Mouse (Mus musculus) embryonic facial prominence, embryonic 11.5 days (tissue): Measurements from ENCODE around the gene Dennd4b. TPM values are rescaled to one million over a fixed set of nuclear protein-coding genes. Genes with fewer than 3 reads are reported as not detected.

Source experiments
- ATAC-seq: fragments of 200-750 bp; cut with Nextera tagmentation; replicated peaks from 2 replicates; pipeline ENCODE4 v1.8.0; 2017; ENCODE audit warnings: low read depth; ENCODE audit not compliant: insufficient number of reproducible peaks, low FRiP score, low TSS enrichment
- DNase-seq: peaks from one replicate; pipeline ENCODE4 v3.0.0-alpha.2; 2015; ENCODE audit warnings: low spot score
- H3K27ac ChIP-seq: fragments of 300-500 bp; sonication (generic); replicated peaks from 2 replicates; pipeline ENCODE4 v1.5.1; 2014; ENCODE audit warnings: mild to moderate bottlenecking, low read depth, low read length, control low read depth
- H3K27me3 ChIP-seq: fragments of 300-500 bp; sonication (generic); 2 replicates; pipeline ENCODE4 v1.6.1; 2014; ENCODE audit warnings: mild to moderate bottlenecking, low read length, moderate library complexity, mixed read lengths; ENCODE audit not compliant: control insufficient read depth, insufficient read depth
- H3K36me3 ChIP-seq: fragments of 300-500 bp; sonication (generic); replicated peaks from 2 replicates; pipeline ENCODE4 v1.6.1; 2014; ENCODE audit warnings: low read depth, mild to moderate bottlenecking, low read length, moderate library complexity, mixed read lengths; ENCODE audit not compliant: control insufficient read depth, insufficient read depth
- H3K4me1 ChIP-seq: fragments of 300-500 bp; sonication (generic); 2 replicates; pipeline ENCODE4 v1.6.1; 2014; ENCODE audit warnings: low read length, mixed read lengths; ENCODE audit not compliant: control insufficient read depth, insufficient read depth
- H3K4me2 ChIP-seq: fragments of 300-500 bp; sonication (generic); 2 replicates; pipeline ENCODE4 v1.6.1; 2014; ENCODE audit warnings: low read depth, mild to moderate bottlenecking, control low read depth, low read length, moderate library complexity
- H3K4me3 ChIP-seq: fragments of 300-500 bp; sonication (generic); 2 replicates; pipeline ENCODE4 v1.5.1; 2014; ENCODE audit warnings: low read depth, low read length, control low read depth
- H3K9ac ChIP-seq: fragments of 300-500 bp; sonication (generic); replicated peaks from 2 replicates; pipeline ENCODE4 v1.6.1; 2014; ENCODE audit warnings: mild to moderate bottlenecking, control low read depth, low read length
- H3K9me3 ChIP-seq: fragments of 300-500 bp; sonication (generic); replicated peaks from 2 replicates; pipeline ENCODE4 v1.6.1; 2016; ENCODE audit warnings: mild to moderate bottlenecking, low read length, inconsistent platforms, mixed read lengths; ENCODE audit not compliant: control insufficient read depth
- WGBS: fragments of 180-500 bp; shearing (Covaris S2); extraction: QIAGEN DNeasy Blood & Tissue Kit; methylation state at CpG from one replicate; pipeline ENCODE4 v1.1.7; 2014; 5-methylcytosine and 5-hydroxymethylcytosine counted together
- polyA plus RNA-seq: library from polyadenylated mRNA; unstranded; fragments of >200 nt; fragmentation: Nextera tagmentation; extraction: Ambion mirVana; gene quantifications from 2 replicates; pipeline ENCODE4 v1.2.1, GENCODE M21; 2014

Gene Dennd4b
- polyA plus RNA-seq, 1 experiment from 2014 or later: 2.6 TPM

- H3K4me1 ChIP-seq: peaks cover 5% of the 10 kb centered on the region; the same call in 1 of the 2 replicates
- peak within 1 kb of the TSS; percentile 78 for H3K4me3 ChIP-seq
- WGBS: 2% methylated on average over 40 of the region's 40 CpGs
- H3K27ac ChIP-seq: 0 out of 2 replicates have a peak within 1 kb of the TSS, but pooled peaks have one; percentile 8
- peak within 1 kb of the TSS; percentile 84 for H3K4me2 ChIP-seq
- no peaks in the 10 kb centered on the region for H3K27me3 ChIP-seq
- H3K9ac ChIP-seq: peak within 1 kb of the TSS; percentile 84
- no peaks in the 10 kb centered on the region for H3K9me3 ChIP-seq
- peak; percentile 97 for ATAC-seq
- H3K36me3 ChIP-seq: no peaks in the 10 kb centered on the region
- DNase-seq: peak; percentile 98
Observed at GRCm38 (mm10) chr3:90253653-90254418, 11.1 kb upstream of the Dennd4b start, which contains the start of gene Crtc2. Gene Crtc2 (plus strand): TSS chr3:90254163.

- DNase-seq: peak; percentile 54
- peak; percentile 60 for ATAC-seq
- no peaks in the 10 kb centered on the region for H3K27me3 ChIP-seq
- 0 out of 2 replicates have a peak overlapping the region, but pooled peaks have one; percentile 8 for H3K27ac ChIP-seq
- no peaks in the 10 kb centered on the region for H3K9me3 ChIP-seq
- H3K9ac ChIP-seq: peak overlapping the region; percentile 84
- under 1% methylated on average over 41 of the region's 41 CpGs for WGBS
- H3K4me1 ChIP-seq: peaks cover 5% of the 10 kb centered on the region; the same call in 1 of the 2 replicates
- peak overlapping the region; percentile 78 for H3K4me3 ChIP-seq
- H3K4me2 ChIP-seq: peak overlapping the region; percentile 84
- 0 out of 2 replicates have a peak, but pooled peaks cover 2% of the 10 kb centered on the region for H3K36me3 ChIP-seq
Observed at GRCm38 (mm10) chr3:90254419-90255193, 10.4 kb upstream of the Dennd4b start.

GRCm38 (mm10) chr3:90255194-90255565 is 9.8 kb upstream of the Dennd4b start:
- 17% methylated on average over 2 of the region's 2 CpGs for WGBS
- Histone ChIP-seq H3K4me3 (peak overlapping the region; percentile 78), H3K27ac (no peak overlapping the region), H3K9ac (peak overlapping the region; percentile 84), H3K36me3 (0 out of 2 replicates have a peak, but pooled peaks cover 2% of the 10 kb centered on the region), H3K9me3 (no peaks in the 10 kb centered on the region), H3K4me2 (peak overlapping the region; percentile 84), H3K4me1 (peaks cover 5% of the 10 kb centered on the region; the same call in 1 of the 2 replicates), H3K27me3 (no peaks in the 10 kb centered on the region)
- no peak for DNase-seq
- ATAC-seq: no peak

- H3K9ac ChIP-seq: no peak overlapping the region
- ATAC-seq: no peak
- H3K9me3 ChIP-seq: no peaks in the 10 kb centered on the region
- no peak overlapping the region for H3K27ac ChIP-seq
- 92% methylated on average over 14 of the region's 14 CpGs for WGBS
- H3K27me3 ChIP-seq: no peaks in the 10 kb centered on the region
- peaks cover 5% of the 10 kb centered on the region; the same call in 1 of the 2 replicates for H3K4me1 ChIP-seq
- no peak overlapping the region for H3K4me2 ChIP-seq
- no peak overlapping the region for H3K4me3 ChIP-seq
- peaks cover 4% of the 10 kb centered on the region; the same call in 1 of the 2 replicates for H3K36me3 ChIP-seq
- no peak for DNase-seq
Observed at GRCm38 (mm10) chr3:90255784-90256353, 9.1 kb upstream of the Dennd4b start.

GRCm38 (mm10) chr3:90256731-90257530 is 8.1 kb upstream of the Dennd4b start:
- no peak overlapping the region for H3K9ac ChIP-seq
- peaks cover 4% of the 10 kb centered on the region; the same call in 1 of the 2 replicates for H3K36me3 ChIP-seq
- ATAC-seq (no peak), DNase-seq (no peak)
- H3K4me2 ChIP-seq: no peak overlapping the region
- no peak overlapping the region for H3K4me3 ChIP-seq
- no peaks in the 10 kb centered on the region for H3K9me3 ChIP-seq
- 94% methylated on average over 19 of the region's 19 CpGs for WGBS
- peaks cover 5% of the 10 kb centered on the region; the same call in 1 of the 2 replicates for H3K4me1 ChIP-seq
- H3K27me3 ChIP-seq: no peaks in the 10 kb centered on the region
- no peak overlapping the region for H3K27ac ChIP-seq

- no peak overlapping the region for H3K4me2 ChIP-seq
- no peak for ATAC-seq
- no peak for DNase-seq
- H3K27ac ChIP-seq: no peak overlapping the region
- H3K36me3 ChIP-seq: peaks cover 8% of the 10 kb centered on the region; the same call in 1 of the 2 replicates
- H3K9me3 ChIP-seq: no peaks in the 10 kb centered on the region
- H3K4me3 ChIP-seq: no peak overlapping the region
- no peaks in the 10 kb centered on the region for H3K27me3 ChIP-seq
- peaks cover 5% of the 10 kb centered on the region; the same call in 1 of the 2 replicates for H3K4me1 ChIP-seq
- no peak overlapping the region for H3K9ac ChIP-seq
- WGBS: 92% methylated on average over 4 of the region's 4 CpGs
Observed at GRCm38 (mm10) chr3:90258521-90258920, 6.5 kb upstream of the Dennd4b start.

GRCm38 (mm10) chr3:90263121-90263771 is 1.7 kb upstream of the Dennd4b start:
- Histone ChIP-seq H3K4me3 (no peak overlapping the region), H3K27me3 (no peaks in the 10 kb centered on the region), H3K4me2 (no peak overlapping the region), H3K9me3 (no peaks in the 10 kb centered on the region), H3K4me1 (no peaks in the 10 kb centered on the region; the same call in 1 of the 2 replicates), H3K27ac (no peak overlapping the region), H3K9ac (no peak overlapping the region), H3K36me3 (peaks cover 8% of the 10 kb centered on the region; the same call in 1 of the 2 replicates)
- no peak for ATAC-seq
- WGBS: 80% methylated on average over 5 of the region's 5 CpGs
- no peak for DNase-seq
